Mouse (Mus musculus) hindbrain, embryonic 16.5 days (tissue): ENCODE measurements around the gene Rdh13. TPM values are rescaled to one million over a fixed set of nuclear protein-coding genes. Genes with fewer than 3 reads are reported as not detected.
"Not testable (repeated sequence)": the region's sequence is repeated elsewhere in the genome, so short reads cannot be mapped to it uniquely, and the experiment has no call there.

Source experiments
- ATAC-seq: fragments of 200-750 bp; cut with Nextera tagmentation; 2 replicates; pipeline ENCODE4 v1.8.0; 2017; ENCODE audit warnings: moderate TSS enrichment, moderate library complexity
- H3K27ac ChIP-seq: fragments of 300-500 bp; sonication (generic); 2 replicates; pipeline ENCODE4 v1.5.1; 2014; ENCODE audit warnings: low read depth, mild to moderate bottlenecking, control low read depth, low read length, moderate library complexity
- H3K27me3 ChIP-seq: fragments of 300-500 bp; sonication (generic); replicated peaks from 2 replicates; pipeline ENCODE4 v1.6.1; 2014; ENCODE audit warnings: low read length; ENCODE audit not compliant: control insufficient read depth, insufficient read depth
- H3K36me3 ChIP-seq: fragments of 300-500 bp; sonication (generic); 2 replicates; pipeline ENCODE4 v1.6.1; 2014; ENCODE audit warnings: mild to moderate bottlenecking, low read length, moderate library complexity, mixed read lengths; ENCODE audit not compliant: control insufficient read depth, insufficient read depth
- H3K4me1 ChIP-seq: fragments of 300-500 bp; sonication (generic); 2 replicates; pipeline ENCODE4 v1.6.1; 2014; ENCODE audit warnings: low read depth, low read length; ENCODE audit not compliant: control insufficient read depth, insufficient read depth
- H3K4me2 ChIP-seq: fragments of 300-500 bp; sonication (generic); 2 replicates; pipeline ENCODE4 v1.6.1; 2014; ENCODE audit warnings: mild to moderate bottlenecking, low read length, control low read depth, moderate library complexity
- H3K4me3 ChIP-seq: fragments of 300-500 bp; sonication (generic); 2 replicates; pipeline ENCODE4 v1.5.1; 2014; ENCODE audit warnings: mild to moderate bottlenecking, low read length, control low read depth, moderate library complexity
- H3K9ac ChIP-seq: fragments of 300-500 bp; sonication (generic); 2 replicates; pipeline ENCODE4 v1.6.1; 2014; ENCODE audit warnings: low read depth, mild to moderate bottlenecking, control low read depth, low read length, moderate library complexity
- H3K9me3 ChIP-seq: fragments of 300-500 bp; sonication (generic); 2 replicates; pipeline ENCODE4 v1.6.1; 2014; ENCODE audit warnings: mild to moderate bottlenecking, low read length, moderate library complexity; ENCODE audit not compliant: control insufficient read depth
- WGBS: fragments of 180-500 bp; shearing (Covaris S2); extraction: QIAGEN DNeasy Blood & Tissue Kit; methylation state at CpG from one replicate; pipeline ENCODE4 v1.1.7; 2014; 5-methylcytosine and 5-hydroxymethylcytosine counted together
- microRNA-seq: library from miRNA; unstranded; fragments of <30 nt; microRNA quantifications from one replicate; pipeline ENCODE4, GENCODE M21; 2017
- polyA plus RNA-seq: library from polyadenylated mRNA; unstranded; fragments of >200 nt; fragmentation: Nextera tagmentation; extraction: Ambion mirVana; gene quantifications from 2 replicates; pipeline ENCODE4 v1.2.1, GENCODE M21; 2015

Gene Rdh13
- polyA plus RNA-seq, 1 experiment from 2014 or later: 43.5 TPM

- Histone ChIP-seq H3K9ac (no peak overlapping the region), H3K27me3 (no peaks in the 10 kb centered on the region), H3K36me3 (peaks cover 4% of the 10 kb centered on the region), H3K4me2 (no peak overlapping the region), H3K4me3 (no peak overlapping the region), H3K4me1 (no peaks in the 10 kb centered on the region), H3K27ac (no peak overlapping the region), H3K9me3 (no peaks in the 10 kb centered on the region)
- ATAC-seq: no peak
- 82% methylated on average over 6 of the region's 6 CpGs for WGBS
Measured at GRCm38 (mm10) chr7:4419681-4420080, 25.8 kb downstream of the Rdh13 start.

- H3K4me1 ChIP-seq, ATAC-seq, H3K4me3 ChIP-seq, H3K9me3 ChIP-seq, H3K4me2 ChIP-seq, H3K36me3 ChIP-seq, H3K27me3 ChIP-seq, H3K9ac ChIP-seq, H3K27ac ChIP-seq: not testable (repeated sequence)
- WGBS: 96% methylated on average over 15 of the region's 15 CpGs
Measured at GRCm38 (mm10) chr7:4412406-4412805, 33.0 kb downstream of the Rdh13 start.

- no peak within 1 kb of the TSS for H3K9ac ChIP-seq
- H3K27ac ChIP-seq: no peak within 1 kb of the TSS
- no peaks in the 10 kb centered on the region for H3K27me3 ChIP-seq
- H3K4me2 ChIP-seq: no peak within 1 kb of the TSS
- H3K36me3 ChIP-seq: no peaks in the 10 kb centered on the region
- H3K4me3 ChIP-seq: no peak within 1 kb of the TSS
- H3K9me3 ChIP-seq: no peaks in the 10 kb centered on the region
- H3K4me1 ChIP-seq: no peaks in the 10 kb centered on the region
- WGBS: 95% methylated on average over 1 of the region's 1 CpGs
- no peak for ATAC-seq
Measured at GRCm38 (mm10) chr7:4397730-4398129, 47.7 kb downstream of the Rdh13 start, which contains the start of gene Gp6. Gene Gp6, minus strand, starts transcription at chr7:4397744.

Small RNAs within 50 kb of the gene (microRNA-seq; reads per million reads assigned to microRNA genes)
- not detected for gene Gm24605
- gene Gm24752: not detected
- gene Gm25349: not detected

Other genes starting within 250 kb of the Rdh13 start
- 0.10 and 0.11 TPM in 2 replicates for gene Lilra5, start 207.9 kb downstream of the Rdh13 start, polyA plus RNA-seq
- not detected in 2 replicates for gene Ncr1, start 107.9 kb downstream of the Rdh13 start, polyA plus RNA-seq
- 0.04 and 0.05 TPM in 2 replicates for gene Gp6, start 47.9 kb downstream of the Rdh13 start, polyA plus RNA-seq
- gene Eps8l1, start 15.0 kb upstream of the Rdh13 start, polyA plus RNA-seq: 16.3 and 16.5 TPM in 2 replicates
- 18.3 and 38.5 TPM in 2 replicates for gene Ppp1r12c, start 56.0 kb upstream of the Rdh13 start, polyA plus RNA-seq
- 3.7 and 15.9 TPM in 2 replicates for gene Tnnt1, start 70.7 kb upstream of the Rdh13 start, polyA plus RNA-seq
- gene Tnni3, start 78.6 kb upstream of the Rdh13 start, polyA plus RNA-seq: 1.7 and 2.0 TPM in 2 replicates
- 2.8 TPM in 2 replicates for gene Dnaaf3, start 86.8 kb upstream of the Rdh13 start, polyA plus RNA-seq
- 119 and 124 TPM in 2 replicates for gene Syt5, start 101.9 kb upstream of the Rdh13 start, polyA plus RNA-seq
- gene Ptprh, start 158.4 kb upstream of the Rdh13 start, polyA plus RNA-seq: 0.91 and 1.1 TPM in 2 replicates
- gene Tmem86b, start 185.8 kb upstream of the Rdh13 start, polyA plus RNA-seq: 1.9 and 2.0 TPM in 2 replicates
- gene Ppp6r1, start 213.4 kb upstream of the Rdh13 start, polyA plus RNA-seq: 4.3 and 6.2 TPM in 2 replicates
- 175 and 188 TPM in 2 replicates for gene Hspbp1, start 239.4 kb upstream of the Rdh13 start, polyA plus RNA-seq
- 6.8 and 7.1 TPM in 2 replicates for gene Brsk1, start 245.0 kb upstream of the Rdh13 start, polyA plus RNA-seq